Mouse (Mus musculus): ENCODE data around the gene AY358078. TPM values are rescaled to one million over a fixed set of nuclear protein-coding genes. Genes with fewer than 3 reads are reported as not detected.

The AY358078 gene
- polyA plus RNA-seq, 1 experiment from 2014 or later, result not detected

Small RNAs within 50 kb of the gene (microRNA-seq; reads per million reads assigned to microRNA genes)
- not detected for gene Gm27375

Other genes with a start within 250 kb of the AY358078 start
- not detected in 2 replicates for gene Gm5622, start 247.3 kb upstream of the AY358078 start, polyA plus RNA-seq (2016; fragmentation: Nextera tagmentation; extraction: Ambion mirVana)
- not detected in 2 replicates for gene Gm17175, start 226.0 kb upstream of the AY358078 start, polyA plus RNA-seq (2016; fragmentation: Nextera tagmentation; extraction: Ambion mirVana)
- not detected in 2 replicates for gene Gm17174, start 207.9 kb upstream of the AY358078 start, polyA plus RNA-seq (2016; fragmentation: Nextera tagmentation; extraction: Ambion mirVana)
- gene Gm17078, start 188.7 kb upstream of the AY358078 start, polyA plus RNA-seq (2016; fragmentation: Nextera tagmentation; extraction: Ambion mirVana), result not detected in 2 replicates
- gene Gm4181, start 164.4 kb upstream of the AY358078 start, polyA plus RNA-seq (2016; fragmentation: Nextera tagmentation; extraction: Ambion mirVana), result not detected in 2 replicates
- gene Gm17079, start 104.6 kb upstream of the AY358078 start, polyA plus RNA-seq (2016; fragmentation: Nextera tagmentation; extraction: Ambion mirVana), result not detected in 2 replicates
- not detected in 2 replicates for gene Gm5800, start 82.9 kb upstream of the AY358078 start, polyA plus RNA-seq (2016; fragmentation: Nextera tagmentation; extraction: Ambion mirVana)
- gene Ang4, start 26.5 kb upstream of the AY358078 start, polyA plus RNA-seq (2016; fragmentation: Nextera tagmentation; extraction: Ambion mirVana), result not detected in 2 replicates
- gene Ear6, start 53.7 kb downstream of the AY358078 start, polyA plus RNA-seq (2016; fragmentation: Nextera tagmentation; extraction: Ambion mirVana), result not detected in 2 replicates
- gene Mettl17, start 84.8 kb downstream of the AY358078 start, polyA plus RNA-seq (2016; fragmentation: Nextera tagmentation; extraction: Ambion mirVana), result 55.5 and 56.8 TPM in 2 replicates
- gene Slc39a2, start 92.8 kb downstream of the AY358078 start, polyA plus RNA-seq (2016; fragmentation: Nextera tagmentation; extraction: Ambion mirVana), result 1.4 and 1.5 TPM in 2 replicates
- gene Ndrg2, start 114.1 kb downstream of the AY358078 start, polyA plus RNA-seq (2016; fragmentation: Nextera tagmentation; extraction: Ambion mirVana), result 30.9 and 37.1 TPM in 2 replicates
- gene Tppp2, start 118.4 kb downstream of the AY358078 start, polyA plus RNA-seq (2016; fragmentation: Nextera tagmentation; extraction: Ambion mirVana), result not detected in 2 replicates
- not detected in 2 replicates for gene Rnase13, start 122.7 kb downstream of the AY358078 start, polyA plus RNA-seq (2016; fragmentation: Nextera tagmentation; extraction: Ambion mirVana)
- gene Arhgef40, start 184.7 kb downstream of the AY358078 start, polyA plus RNA-seq (2016; fragmentation: Nextera tagmentation; extraction: Ambion mirVana), result 204 and 214 TPM in 2 replicates
- gene Tmem253, start 215.6 kb downstream of the AY358078 start, polyA plus RNA-seq (2016; fragmentation: Nextera tagmentation; extraction: Ambion mirVana), result 0.51 and 0.63 TPM in 2 replicates
- 56.7 and 60.6 TPM in 2 replicates for gene Zfp219, start 220.7 kb downstream of the AY358078 start, polyA plus RNA-seq (2016; fragmentation: Nextera tagmentation; extraction: Ambion mirVana)
- gene Olfr221, start 242.4 kb downstream of the AY358078 start, polyA plus RNA-seq (2016; fragmentation: Nextera tagmentation; extraction: Ambion mirVana), result not detected in 2 replicates